Mouse (Mus musculus) MEL-GATA-1-ER (cell line): ENCODE results near the gene Brca1.
A peak's percentile ranks its signal among the peaks of the same experiment; 100 is the strongest.
"Not testable (repeated sequence)": the region's sequence is repeated elsewhere in the genome, so short reads cannot be mapped to it uniquely, and the experiment has no call there.

Experiments
- DNase-seq: peaks from one replicate; pipeline ENCODE4 v3.0.0-alpha.2; 2012; ENCODE audit warnings: low read depth; ENCODE audit errors: extremely low read depth

Brca1 gene

DNA sequence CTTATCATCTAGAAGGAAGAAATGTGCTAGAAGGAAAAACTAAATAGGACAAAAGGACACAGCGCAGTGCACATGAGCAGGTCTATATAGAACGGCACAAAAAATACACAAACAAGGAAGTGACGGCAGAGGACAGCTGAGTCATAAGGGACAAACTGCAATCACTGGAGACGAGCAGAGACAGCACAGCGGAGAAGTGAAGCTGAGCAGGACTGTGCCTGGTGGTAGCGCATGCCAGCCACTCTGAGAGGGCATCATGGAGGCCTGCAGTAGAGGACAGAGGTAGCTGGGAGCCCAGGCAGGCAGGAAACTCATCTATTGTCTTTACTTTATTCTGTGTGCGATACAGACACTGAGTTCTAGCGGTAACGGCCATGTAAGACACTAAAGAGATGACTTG, 8.2 kb downstream of the Brca1 start:
- DNase-seq, result no peak

GRCm38 (mm10) chr11:101526686-101527085, 25.1 kb downstream of the Brca1 start:
- DNase-seq, result no peak

- DNase-seq, result no peak
These were observed 25.7 kb downstream of the Brca1 start for GRCm38 (mm10) chr11:101525936-101526595.

GRCm38 (mm10) chr11:101525056-101525455, 26.7 kb downstream of the Brca1 start:
- no peak for DNase-seq

GRCm38 (mm10) chr11:101524446-101524845, 27.3 kb downstream of the Brca1 start:
- no peak for DNase-seq

DNA sequence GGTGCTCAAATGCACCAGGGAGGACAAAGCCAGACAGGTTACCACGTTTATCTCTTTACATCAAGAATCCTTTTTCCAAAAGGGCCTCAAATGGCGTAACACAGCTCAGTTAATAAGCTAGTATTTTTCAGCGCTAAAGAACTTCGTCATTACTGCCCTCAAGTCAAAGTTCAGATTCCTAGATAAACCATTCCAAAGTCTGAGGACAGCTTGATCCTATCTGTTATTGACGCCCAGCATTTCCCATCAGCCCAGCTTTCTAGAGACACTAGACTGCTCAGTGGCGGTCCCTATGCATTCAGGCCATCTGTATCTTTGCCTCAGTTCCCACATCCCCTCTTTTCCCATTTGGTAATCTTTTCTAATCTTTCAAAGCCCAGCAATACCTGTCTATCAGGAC, 32.4 kb downstream of the Brca1 start:
- DNase-seq, result no peak

DNA sequence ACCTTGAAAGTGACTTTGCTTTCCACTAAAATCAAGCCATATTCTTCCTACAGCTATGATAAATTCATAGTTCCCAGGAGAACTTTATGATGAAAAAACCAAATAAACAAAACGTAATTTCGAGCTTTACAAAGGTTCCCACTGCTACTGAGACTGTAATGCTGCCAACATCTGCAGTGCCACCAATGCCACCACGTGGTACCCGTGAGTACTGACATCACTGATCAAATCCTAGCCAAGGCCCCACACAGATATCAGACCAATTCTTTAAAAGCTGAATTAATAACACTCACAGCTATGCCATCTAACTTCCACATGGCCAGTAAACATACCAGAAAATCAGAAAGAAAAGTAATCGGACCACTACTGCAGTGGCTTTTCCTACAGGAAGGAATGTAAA, 32.8 kb downstream of the Brca1 start:
- no peak for DNase-seq

GRCm38 (mm10) chr11:101507090-101507489, 44.7 kb downstream of the Brca1 start:
- no peak for DNase-seq

GRCm38 (mm10) chr11:101506269-101506780, 45.4 kb downstream of the Brca1 start:
- no peak for DNase-seq

DNA sequence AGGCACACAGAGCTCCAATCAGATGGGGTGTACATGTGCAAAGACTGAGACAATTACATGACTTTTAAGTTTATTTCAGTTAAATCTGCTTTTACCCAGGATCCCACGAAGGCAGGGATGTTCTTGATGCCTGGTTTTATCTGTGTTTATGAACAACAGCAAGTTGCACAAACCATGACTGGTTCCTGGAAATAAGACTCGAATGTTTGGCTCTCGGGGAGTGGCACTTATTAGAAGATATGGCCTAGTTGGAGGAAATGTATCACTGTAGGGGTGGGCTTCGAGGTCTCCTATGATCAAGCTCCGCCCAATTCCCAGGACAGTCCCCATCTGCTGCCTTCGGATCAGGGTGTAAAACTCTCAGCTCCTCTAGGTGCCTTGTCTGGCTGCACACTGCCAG, 65.6 kb downstream of the Brca1 start:
- DNase-seq, result no peak

DNA sequence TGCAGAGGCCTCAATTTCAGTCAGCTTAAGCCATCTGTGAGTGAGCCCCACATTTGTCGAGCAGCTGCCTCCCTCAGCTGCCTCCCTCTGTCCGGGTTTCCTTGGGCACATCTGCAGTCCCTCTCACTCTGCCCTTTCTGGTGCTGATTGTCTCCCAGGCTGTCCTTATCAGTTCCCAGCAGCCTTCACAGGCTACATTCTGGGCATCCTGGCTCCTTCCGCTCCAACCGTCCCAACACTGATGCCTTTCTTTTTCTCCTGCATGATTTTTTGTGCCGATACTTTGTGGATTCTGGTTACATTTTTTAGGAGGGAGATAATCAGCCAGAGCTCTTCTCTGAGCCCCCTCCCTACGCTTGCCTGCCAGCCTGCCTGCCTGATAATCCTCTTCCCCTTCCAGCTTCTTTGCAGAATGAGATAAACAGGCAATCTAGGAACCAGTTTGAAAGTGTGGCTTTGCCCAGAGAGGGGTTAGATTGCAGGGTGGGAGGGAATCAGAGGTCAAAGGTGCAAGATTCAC, 66.2 kb downstream of the Brca1 start:
- DNase-seq, result peak; percentile 96

GRCm38 (mm10) chr11:101484814-101485213, 66.9 kb downstream of the Brca1 start:
- peak; percentile 65 for DNase-seq

DNA sequence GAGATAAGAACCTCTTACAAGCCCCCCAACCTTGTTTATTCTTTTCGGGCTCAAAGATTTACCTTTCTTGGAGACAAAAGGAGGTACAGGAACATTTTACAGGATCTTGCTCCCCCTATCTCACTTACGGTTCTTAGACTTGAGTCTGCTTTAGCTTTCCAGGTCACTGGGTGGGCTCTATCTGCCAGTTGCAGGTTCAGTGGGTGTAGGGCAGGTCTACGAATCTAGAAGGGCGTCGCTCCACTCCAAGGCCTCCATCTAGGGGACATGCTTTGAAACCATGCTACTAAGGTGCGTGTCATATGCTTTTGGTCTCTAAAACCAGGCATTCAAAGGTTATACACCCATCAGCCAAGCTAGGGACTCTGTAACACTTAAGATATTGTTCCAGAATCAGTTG, 67.5 kb downstream of the Brca1 start:
- no peak for DNase-seq

GRCm38 (mm10) chr11:101483804-101484203, 68.0 kb downstream of the Brca1 start:
- no peak for DNase-seq

GRCm38 (mm10) chr11:101480912-101481311, 70.8 kb downstream of the Brca1 start:
- DNase-seq, result no peak

DNA sequence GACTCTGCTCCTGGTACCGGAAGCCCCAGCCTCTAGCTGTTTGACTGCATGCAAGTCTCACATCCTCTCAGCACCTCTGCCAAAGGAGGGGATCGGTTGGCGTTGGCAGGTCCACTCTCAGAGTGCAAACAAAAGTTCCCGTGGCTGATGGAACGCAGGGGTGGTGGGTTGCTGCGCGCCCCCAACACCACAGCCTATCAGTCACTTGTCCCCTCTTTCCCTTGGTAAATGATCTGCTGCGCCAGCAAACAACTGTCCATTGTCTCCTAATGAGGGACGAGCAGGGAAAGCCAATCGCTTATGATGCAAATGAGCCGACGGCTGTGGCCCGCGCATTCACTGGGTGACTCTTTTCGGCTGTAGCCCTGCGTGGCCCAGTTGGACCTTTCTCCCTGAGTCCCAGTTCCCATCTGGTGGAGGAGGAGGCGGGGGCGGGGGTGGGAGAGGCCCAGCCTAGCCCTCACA, 72.6 kb downstream of the Brca1 start:
- DNase-seq, result no peak

DNA sequence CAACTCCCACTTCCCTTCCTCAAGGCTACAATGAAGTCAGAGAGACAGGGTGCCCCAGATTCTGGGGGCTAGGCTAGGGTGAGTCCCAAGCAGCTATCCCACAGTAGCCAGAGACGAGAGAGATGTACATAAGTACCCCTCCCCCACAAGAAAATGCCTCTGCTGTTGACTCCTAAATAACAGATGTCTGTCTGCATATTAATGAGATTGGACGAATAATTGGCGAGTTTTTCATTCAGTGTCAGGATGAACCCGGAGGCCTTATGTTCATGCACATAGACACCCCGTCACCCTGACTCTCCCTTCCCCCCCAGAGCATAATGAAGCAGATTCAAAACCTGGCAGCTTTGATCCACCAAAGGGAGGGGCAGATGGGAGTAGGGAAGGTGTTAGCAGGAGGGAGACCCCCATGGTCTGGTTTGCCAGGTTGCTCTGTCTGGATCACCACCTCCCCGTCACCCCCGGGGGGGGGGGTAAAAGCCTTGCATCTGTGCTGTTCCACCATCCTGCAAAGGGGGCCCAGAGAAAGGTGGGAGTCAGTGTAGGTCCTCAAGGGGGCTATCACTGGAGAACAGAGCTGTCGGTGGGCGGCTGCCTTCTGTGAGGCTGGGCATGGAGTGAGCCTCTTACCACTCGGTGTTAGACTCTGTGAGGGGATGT, 74.1 kb downstream of the Brca1 start:
- DNase-seq, result no peak

DNA sequence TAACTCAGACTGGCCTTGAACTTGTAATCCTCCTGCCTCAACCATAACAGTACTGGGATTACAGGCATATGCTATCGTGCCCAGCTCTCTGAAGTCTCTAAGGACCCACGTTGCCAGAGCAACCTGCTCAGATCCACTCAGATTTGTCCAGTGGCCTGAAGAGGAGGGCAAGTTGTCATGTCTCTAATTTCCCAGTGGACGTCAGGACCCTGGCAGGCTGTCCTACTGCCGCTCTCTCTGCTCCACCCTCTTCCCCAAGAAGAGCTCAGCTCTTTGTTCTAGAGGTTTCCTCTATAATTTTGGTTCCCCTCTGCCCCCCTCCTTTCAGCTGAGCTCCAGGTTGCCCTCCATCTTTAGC, 74.6 kb downstream of the Brca1 start:
- no peak for DNase-seq

- not testable (repeated sequence) for DNase-seq
These were observed 75.4 kb downstream of the Brca1 start for GRCm38 (mm10) chr11:101476361-101476760.

DNA sequence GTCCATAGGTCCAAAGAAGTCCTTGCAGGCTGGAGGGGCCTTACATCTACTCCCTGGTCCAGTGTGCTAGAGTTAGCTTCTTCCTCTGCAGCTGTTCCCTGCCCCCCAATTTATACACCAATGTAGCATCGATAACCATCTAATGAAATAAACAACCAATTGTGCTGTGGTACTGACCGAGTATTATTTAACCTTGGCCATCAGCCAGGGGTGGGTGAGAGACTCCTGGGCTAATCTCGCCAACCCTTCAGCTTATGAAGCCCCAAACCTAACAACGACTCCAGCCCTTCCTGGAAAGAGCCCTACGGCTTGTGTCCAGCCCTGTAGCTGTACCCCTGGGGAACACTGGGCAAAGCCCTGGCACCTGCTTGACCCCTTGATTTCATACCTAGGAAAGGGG, 77.5 kb downstream of the Brca1 start:
- no peak for DNase-seq

- DNase-seq, result not testable (repeated sequence)
These were observed 78.1 kb downstream of the Brca1 start for GRCm38 (mm10) chr11:101473686-101474085.

DNA sequence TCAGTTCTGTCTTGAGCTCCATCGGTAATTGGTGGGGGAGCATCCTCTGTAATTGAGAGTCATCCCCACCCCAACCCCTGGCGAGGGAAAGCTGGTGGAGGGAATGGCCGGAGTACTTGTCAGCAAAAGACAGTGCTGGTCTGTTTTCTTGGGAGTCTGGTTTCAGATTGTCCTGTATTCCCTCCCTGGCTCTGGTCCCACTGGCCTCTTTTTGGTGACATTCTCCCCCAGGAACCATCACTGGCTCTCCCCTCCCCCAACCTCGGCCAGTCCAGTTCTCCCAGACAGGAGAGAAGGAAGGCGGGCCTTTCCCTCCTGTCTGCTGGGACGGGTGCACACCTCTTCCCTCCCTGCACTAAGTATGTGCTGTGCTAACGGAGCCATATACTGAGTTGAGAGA, 79.4 kb downstream of the Brca1 start:
- DNase-seq, result no peak

DNA sequence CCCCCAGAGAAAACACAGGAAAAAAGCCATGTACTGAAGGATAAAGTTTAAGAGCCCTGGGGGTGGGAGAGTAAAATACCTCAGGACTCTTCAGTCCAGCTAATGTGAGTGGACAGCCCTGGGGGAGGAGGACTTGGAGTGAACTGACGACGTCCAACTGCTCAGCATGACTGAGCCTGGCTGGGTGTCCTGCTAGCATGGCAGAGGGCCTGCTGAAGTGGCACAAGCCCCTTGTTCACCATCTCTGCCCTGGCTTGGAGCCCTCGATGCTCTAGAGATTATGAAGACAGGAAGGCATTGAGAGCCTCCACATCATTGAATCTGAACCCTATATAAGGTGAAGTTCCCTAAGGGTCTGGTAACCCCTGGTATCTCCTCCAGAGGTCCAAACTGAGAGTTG, 79.8 kb downstream of the Brca1 start:
- DNase-seq, result no peak
